Mouse (Mus musculus): ENCODE results near the gene Rcc2.

The Rcc2 gene

DNA sequence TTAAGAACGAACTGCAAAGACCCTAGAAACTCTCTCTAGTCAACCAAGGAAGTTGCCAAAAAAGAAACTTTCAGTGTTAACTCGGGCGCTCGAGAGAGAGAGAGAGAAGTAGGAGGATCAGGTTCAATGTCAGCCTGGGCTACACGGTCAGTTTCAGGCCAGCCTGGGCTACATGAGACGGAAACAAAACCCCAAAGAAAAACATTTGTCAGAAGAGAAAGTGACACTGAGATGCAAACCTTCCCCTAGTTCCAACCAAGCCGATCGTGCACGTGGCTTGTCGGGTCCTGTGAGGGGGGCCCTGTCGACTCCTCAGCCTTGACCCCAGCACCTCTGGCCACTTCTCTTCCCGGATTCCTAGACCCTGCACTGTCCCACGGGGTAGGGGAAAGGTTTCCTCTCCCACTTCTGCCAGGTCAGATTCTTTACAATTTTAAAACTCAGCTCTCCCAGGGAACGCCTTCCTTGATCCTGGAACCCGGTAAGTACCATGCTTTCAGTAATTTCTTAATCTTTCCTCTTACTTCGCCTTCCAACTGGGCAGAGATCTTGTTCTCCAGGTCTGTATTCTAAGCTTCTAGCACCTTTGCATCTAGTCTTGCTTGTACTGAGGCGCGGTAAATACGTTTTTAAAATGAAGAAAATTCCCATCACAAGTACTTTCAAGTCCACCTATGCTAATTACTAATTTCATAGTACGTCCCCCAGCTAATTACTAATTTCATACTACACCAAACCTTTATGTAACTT lies at the start of gene Rcc2:
TSS of gene Rcc2 (plus strand) at position 273 of the 750 bp plus-strand sequence.
- no peak for DNase-seq (ENCODE audit: low spot score in 2 of 2)

DNA sequence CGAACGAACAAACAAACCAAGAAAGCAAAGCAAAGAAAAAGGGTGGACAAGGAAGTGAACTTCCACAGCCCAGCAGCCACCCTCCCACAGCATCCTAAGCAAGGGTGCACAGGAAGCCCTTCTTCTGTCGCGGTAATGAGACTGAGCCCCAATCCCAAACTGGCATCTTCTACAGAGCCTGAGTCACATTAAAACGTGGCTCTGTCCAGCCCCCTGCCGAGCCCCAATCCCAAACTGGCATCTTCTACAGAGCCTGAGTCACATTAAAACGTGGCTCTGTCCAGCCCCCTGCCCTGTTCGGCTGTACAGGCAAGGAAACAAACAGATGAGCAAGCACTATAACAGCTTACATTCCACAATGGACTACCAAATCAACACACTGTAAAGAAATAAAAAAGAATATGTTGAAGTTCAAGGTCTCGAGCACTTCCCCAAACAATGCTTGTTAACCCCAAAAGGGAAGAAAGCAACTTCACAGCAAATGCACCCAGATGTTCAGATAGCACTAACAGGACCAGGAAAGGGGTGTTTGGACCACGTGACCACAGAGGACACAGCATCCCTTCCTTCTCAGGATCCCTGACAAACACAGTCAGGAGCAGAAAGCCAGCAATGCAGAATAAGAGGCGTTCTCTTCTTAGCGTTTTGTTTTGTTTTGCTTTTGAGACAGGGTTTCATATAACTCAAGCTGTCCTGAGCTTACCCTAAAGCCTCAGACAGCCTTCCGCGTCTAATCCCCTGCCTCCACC lies 46.3 kb upstream of the Rcc2 start:
- DNase-seq (ENCODE audit: low spot score in 2 of 2) = no peak

DNA sequence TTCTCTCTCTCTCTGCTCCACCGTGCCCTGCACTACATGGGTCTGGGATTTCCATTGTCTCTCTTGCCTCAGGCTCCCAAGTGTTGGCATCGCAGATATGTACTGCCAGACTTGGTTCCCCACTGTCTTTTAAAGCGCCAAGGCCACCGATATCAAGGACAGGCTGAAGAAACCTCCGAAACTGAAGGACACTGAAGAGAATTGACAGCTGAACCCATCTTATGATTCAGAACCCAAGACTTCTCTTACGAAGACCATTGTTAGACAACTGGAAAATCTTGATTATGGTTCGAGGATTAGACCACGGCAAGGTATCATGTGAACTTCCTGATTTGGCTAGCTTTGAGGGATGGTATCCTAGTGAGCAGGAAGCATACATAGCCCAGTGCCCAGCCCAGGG lies 45.5 kb upstream of the Rcc2 start:
- no peak for DNase-seq (ENCODE audit: low spot score in 2 of 2)

DNA sequence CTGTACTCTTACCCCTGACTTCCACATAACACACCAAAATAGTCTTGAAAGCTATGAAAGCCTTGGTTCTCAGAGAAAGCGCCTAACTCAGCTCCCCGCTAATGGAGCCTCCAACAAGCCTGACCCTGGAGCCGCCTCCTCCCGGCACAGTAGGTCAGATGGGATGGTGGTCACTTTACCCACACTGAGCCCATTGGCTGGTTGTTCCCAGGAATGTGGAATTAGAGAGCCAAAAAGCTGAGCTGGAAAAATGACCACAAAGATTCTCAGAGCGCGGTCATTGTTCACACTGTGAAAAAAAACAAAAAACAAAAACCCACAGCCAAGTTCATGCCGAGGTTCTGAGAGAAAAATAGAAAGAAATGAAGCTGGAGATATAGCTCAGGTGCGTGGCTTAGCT lies 43.8 kb upstream of the Rcc2 start:
- no peak for DNase-seq (ENCODE audit: low spot score in 2 of 2)

DNA sequence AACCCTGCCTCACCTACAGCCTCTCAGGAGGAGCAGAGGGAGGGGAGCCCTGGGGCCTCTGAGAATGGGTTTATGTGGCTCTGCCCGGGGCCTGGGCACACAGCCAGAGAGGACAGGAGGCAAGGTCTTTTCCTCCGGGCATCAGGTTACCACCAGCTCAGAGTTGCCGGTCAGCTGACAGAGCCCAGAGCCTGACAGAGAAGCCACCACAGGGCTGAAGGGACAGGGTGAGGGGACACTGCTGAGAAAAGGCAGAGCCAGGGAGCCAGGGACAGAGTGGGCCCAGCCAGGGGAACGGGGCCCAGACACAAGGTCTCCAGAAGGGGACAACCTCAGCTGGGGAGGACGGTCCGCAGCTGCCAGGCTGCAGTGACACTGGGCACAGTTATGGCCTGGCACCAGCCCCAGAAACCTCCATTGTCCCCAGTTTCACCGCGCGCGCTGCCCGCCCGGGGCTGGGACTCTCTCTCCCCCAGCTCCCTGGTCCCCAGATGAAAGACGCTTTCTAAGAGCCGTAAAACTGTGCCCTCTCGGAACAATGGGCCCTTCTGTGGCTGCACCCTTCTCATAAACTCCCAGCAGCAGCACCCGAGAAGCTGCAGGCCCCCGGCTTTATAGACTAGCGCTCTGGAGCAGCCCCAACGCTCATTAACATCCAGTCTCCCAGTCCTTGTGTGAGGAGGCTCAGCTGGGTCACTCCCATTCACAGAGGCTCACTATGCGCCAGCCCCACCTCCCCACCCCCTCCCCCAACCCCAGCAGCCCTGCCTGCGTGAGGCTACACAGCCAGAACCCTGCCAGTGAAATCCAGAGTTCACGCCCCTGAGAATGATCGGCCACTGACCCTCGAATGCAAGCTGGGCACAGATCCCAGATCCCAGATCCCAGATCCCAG lies 42.4 kb upstream of the Rcc2 start:
- peak; percentile 60 to 79 for DNase-seq (ENCODE audit: low spot score in 2 of 2)

DNA sequence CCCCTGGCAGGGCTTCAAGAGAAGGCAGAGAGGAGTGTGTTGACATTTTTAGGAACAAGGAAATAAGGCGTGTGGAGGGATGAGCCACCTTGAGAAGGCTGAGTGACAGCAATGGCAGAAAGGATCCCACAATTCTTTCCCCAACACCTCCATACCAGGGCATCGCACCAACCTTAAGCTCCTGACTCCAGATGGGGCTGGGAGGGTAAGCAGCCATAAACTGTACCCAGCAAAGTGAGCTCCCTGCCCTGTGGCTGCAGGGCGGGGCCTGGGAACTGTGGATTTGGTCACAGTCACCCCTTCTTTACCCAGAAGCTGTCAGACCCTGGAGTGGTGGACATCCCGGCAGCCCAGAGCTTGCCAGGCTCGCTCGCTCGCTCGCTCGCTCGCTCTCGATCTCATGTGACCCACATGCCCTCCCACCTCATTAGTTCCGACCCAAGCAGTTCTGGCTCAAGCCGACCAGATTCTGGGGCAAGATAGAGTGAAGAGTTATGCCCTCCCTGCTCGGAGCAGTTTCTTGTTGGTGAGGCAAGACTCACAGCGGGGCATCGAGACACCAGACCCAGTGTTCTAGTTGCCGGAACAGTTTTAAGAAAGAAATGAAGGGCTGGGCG lies 38.8 kb upstream of the Rcc2 start:
- DNase-seq (ENCODE audit: low spot score in 2 of 2) = no peak

DNA sequence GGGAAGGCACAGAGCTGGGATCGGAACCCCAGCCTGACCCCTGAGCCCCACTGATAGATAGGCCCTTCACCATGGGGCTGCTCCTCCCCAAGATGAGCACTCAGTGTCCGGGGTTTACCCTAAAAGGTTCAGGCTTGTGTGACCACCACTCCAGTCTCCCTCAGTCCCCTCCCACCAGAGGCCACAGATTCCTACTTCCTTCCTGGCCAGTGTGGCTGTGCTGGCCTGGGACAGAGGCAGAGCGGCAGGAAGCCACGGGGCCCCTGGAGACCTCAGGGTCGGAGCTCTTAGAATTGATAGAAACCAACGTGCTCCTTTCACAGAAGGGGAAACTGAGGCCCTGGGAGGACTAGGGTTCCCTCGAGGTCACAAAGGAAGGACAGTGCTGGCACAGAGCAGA lies 37.9 kb upstream of the Rcc2 start:
- DNase-seq (ENCODE audit: low spot score in 2 of 2) = no peak

DNA sequence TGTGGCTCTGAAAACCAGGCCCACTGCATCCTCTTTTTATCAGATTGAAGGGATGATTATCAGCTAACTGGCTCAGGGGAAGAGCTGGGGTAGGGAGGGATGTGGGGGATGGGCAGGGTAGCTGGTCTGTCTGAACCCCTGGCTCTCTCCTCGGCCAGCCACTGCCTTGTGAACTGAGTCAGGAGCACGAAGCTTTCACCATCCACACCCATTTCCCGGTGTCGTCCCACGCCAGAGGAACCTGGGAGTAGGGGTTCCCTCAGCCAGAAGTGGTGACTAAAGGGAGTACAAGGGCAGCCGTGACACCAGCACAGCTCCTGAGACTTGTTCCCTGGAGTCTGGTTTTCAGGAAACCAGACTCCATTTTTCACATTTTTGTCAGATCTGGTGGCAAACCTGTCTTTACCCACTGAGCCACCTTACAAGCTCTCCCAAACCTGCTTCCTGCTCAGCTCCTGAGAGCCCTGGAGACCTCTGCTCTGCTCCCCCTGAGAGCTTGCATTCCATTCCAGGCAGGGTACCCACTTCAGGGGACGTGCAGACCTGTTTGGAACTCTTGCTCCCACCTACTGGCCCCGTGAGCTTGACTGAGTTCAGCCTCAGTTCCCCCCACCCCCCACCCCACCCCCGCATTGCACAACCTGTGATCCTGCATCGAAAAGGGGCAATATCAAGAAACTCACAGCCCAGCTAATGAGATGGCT lies 37.3 kb upstream of the Rcc2 start:
- DNase-seq (ENCODE audit: low spot score in 2 of 2) = no peak

DNA sequence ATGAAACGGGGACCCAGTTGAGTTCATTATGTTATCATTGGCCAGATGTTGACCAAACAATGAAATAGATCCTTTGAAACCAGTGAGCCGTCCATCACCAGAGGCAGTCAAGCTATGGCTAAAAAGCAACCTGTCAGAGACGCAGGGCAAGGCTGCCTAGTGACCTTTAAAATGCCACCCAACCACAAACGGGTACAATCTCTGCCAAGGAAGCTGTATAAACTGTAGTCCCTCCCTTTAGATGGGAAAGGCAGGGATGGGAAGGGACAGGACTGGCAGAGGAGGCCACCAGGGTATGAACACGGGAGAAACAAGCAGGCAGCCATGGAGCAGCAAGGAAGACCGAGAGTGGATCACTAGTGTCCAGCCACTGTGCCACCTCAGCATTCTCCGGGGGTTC lies 35.3 kb upstream of the Rcc2 start:
- no peak for DNase-seq (ENCODE audit: low spot score in 2 of 2)

DNA sequence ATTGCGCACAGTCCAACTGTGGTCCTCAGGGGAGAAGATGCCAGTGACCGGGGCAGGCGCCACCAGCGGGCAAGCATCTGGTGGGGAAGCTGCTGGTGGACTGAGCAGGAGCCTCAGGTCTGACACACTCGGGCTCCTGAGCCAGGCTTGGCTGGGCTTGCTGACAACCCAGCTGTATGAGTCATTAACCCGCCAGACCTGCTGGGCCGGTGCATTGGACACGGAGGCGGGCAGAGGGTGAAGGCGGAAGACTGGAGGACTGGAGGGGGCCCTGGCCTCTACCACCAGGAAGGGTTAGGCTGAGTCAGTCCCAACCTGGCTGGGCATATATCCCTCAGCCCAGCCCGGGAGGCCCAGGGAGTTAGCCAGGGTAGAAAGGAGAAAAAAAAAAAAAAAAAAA lies 34.6 kb upstream of the Rcc2 start, which contains the start of gene Arhgef10l:
TSS of gene Arhgef10l (minus strand) at position 253 of the 400 bp plus-strand sequence.
- no peak for DNase-seq (ENCODE audit: low spot score in 2 of 2)

DNA sequence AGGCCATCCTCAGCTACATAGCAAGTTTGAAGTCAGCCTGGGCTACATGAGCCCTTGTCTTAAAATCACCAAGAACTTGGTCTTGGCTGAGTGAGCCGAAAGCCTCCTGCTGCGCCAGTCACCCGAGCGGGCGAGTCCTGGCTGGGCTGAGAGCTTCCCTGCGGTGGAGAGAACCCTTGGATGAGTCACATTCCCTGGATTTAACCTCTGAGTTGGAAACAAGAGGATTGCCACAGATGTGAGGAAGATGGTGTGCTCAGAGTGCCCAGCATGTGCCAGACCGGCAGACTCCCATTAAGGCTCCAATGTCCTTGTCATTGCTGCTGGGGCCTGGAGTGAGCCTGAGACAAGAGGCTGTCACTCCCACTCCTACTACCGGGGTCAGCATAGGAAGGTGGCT lies 32.5 kb upstream of the Rcc2 start:
- no peak for DNase-seq (ENCODE audit: low spot score in 2 of 2)

DNA sequence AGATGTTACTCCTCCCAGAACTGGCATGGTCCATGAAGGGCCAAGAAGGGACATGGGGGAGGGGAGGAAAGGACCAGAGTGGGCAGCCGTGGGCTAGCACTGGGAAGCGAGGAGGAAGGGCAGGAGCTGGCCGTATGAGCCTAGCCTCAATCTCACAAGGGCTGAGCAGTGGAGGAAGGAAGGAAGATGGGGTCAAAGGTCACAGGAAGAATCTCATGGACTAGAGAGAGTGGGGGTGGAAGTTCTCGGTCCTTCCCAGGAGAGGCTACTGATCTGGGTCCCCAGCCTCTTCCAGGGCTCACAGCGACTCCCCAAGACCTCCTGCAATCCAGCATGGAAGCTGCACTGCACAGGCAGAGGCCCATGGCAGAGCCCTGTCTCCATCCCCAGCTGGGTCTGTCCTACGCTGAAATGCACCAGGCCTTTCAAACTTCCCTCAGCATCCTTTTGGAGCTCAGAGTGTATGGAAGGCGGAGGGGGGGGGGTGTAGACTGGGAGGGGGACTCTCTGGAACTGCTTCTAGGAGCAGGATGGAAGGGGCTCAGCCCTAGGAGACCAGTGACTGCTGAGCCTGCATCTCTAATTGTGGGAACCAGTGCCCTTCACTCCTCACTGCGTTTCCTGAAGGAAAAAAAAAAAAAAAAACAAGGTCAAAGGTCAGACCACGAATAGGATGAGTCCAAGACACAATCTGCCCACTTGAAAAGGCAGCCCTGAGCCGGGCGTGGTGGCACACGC lies 26.6 kb upstream of the Rcc2 start:
- DNase-seq (ENCODE audit: low spot score in 2 of 2) = no peak

DNA sequence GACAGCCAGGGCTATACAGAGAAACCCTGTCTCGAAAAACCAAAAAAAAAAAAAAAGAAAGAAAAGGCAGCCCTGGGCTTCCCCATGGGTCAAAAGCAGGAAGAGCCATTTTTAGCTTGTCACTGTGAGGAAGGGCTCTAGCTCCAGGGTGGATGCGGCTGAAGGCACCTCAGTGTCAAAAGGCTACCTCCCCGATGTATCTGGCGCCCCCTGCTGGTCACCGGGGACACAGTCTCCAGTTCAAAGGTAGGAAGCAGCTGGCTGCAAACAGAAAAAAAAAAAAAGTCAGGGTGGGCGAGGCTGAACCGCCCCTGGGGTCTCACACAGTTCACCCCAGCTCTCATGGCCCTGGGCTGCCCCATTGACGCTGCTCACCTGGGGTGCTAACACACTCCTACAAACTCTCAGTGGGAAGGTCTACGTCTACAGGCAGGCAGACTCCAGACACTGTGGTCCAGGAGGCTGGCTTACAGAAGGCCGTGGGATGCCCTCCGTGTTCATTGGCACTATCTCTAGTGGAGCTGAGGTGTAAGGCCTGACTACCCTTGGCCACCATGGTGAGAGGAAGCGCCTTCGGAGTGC lies 25.9 kb upstream of the Rcc2 start:
- DNase-seq (ENCODE audit: low spot score in 2 of 2) = peak; percentile 82 to 83

DNA sequence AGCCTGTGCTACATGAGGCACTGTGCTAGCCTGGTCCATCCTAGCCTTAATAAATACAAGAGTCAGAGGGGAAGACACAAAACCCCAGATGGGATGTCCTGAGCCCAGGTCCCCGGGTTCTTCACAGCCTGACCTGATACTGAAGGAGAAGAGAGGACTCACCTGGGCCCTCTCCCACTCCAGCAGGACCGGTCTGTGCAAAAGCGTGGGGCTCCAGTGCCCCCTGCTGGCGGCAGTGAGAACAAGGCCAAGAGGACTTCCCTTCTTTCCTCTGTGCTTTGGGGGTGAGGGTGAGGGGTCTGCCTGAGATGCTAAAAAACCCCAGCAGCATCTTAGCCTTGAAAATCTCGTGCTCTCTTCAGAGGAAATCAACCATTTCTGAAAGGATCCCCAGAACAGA lies 21.3 kb upstream of the Rcc2 start:
- peak in 1 of 2 experiments; percentile 46 for DNase-seq (ENCODE audit: low spot score in 2 of 2)

DNA sequence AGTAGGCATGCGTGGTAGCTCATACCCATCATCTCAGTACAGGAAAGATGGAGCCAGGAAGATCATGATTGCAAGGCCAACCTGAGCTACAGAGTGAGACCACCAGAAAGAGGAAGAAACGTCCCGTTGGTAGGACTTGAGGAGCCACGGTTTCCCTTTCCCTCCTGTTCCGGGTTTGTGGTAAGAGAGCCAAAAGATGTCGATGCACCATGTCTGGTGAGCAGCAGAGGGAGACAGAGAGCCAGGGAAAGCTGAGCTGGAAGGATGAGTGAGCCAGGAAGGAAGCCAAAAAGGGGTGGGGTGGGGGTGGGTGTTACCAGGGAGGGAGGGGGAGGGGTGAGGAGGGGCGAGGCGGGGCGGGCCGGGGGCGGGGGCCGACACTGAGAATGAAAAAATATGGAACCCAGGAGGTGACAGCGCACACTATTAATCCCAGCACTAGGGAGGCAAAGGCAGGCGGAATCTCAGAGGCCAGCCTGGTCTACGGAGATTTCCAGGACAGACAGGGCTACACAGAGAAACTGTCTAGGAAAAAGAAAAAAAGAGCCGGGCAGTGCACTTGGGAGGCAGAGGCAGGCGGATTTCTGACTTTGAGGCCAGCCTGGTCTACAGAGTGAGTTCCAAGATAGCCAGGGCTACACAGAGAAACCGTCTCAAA lies 20.5 kb upstream of the Rcc2 start:
- DNase-seq (ENCODE audit: low spot score in 2 of 2) = peak; percentile 59 to 83

DNA sequence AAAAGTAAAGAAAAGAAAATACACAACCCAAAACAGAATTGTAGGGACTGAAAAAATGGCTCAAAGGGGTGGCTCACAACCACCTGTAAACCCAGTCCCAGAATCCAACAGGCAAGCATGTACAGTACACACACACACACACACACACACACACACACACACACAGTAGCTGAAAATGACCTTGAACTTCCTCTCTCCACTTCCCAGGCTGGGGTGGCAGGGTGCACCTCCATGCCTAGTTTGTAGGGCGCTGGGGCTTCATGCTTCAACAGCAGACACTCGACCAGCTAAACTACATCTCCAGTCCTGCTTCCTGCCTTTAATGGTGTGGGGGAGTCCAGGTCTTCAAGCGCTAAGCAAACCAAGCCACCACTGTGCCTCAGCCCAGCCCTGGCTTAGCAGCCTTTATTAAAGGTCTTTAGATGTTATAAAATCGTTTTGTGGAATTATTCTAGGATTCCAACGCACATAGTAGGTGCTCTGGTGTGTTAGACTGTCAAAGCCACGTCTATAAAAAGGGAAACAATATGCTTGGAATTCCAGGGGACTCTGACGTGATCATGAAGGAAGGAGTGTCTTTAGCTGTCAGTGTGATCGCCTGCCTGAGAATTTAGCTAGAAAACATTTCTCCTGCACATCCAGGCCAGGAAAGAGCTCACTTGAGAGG lies 19.5 kb upstream of the Rcc2 start:
- DNase-seq (ENCODE audit: low spot score in 2 of 2) = no peak

DNA sequence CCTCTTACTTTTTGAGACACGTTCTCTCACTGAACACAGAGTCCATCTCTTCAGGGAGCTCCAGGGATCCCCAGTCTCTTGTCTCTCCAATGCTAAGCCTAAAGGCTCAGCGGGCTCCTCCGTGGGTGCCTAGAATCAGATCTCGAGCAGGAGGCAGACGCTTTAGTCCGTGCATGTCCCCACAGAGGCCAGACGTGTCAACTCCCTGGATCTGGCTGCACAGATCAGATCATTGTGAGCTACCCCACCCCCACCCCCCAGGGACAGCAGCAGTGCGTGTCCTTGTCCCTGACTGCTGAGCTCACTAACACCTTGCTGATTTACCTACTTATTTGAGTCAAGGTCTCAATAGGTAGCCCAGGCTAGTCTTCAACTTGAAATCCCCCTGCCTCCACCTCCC lies 16.7 kb upstream of the Rcc2 start:
- DNase-seq (ENCODE audit: low spot score in 2 of 2) = no peak

DNA sequence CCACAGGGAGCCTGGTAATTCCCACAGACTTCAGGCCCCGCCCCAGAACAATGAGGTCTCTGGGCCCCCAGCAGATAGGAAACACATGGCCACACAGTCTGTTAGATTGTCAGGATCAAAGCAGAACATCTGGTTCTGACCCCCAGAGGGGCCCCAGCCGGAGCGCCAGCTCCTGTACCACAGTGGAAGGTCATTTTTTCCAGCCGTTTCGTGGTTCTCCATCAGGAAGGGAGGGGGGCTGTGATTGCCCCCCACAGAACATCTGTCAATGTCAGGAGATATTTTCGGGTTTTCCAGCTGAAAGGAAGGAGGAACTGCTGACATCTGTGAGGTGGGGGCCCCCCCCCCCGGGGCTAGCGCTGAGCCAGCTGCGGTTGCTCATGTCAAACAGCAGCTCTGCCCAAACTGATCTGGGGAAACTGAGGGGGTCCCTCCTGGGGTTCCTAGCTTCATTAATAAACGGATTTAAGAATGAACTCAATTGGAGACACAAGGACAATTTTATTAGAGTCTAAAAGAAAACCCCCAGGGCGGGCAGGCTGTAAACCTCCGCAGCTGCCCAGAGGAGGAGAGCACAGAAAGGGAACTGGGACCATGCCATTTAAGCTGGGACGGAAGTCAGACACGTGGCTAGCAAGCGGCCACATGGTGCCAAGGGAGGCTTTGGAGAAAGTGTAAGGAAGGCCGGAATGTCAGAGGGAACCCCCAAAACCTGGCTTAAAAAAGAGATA lies 16.0 kb upstream of the Rcc2 start:
- no peak for DNase-seq (ENCODE audit: low spot score in 2 of 2)

Measured in cerebellum, postnatal 4 days (tissue).